13 mouse cellular contexts compared by ENCODE assay signal in genomic region chr6:5447546-5447945, GRCm38 (mm10). TPM values are rescaled to one million over a fixed set of nuclear protein-coding genes. Genes with fewer than 3 reads are reported as not detected.
A peak's percentile ranks its signal among the peaks of the same experiment; 100 is the strongest.
DNase-seq lines count a peak whose midpoint lies in the region; ATAC-seq and TF ChIP-seq lines count a peak whose summit lies in the region.
"Had no signal": no experiment of that assay in that cellular context is flagged by ENCODE, and none has a peak within 500 bp of the region (broad histone marks: within the 10 kb centered on the region; RNA-seq: fewer than 3 reads in every experiment).

No protein-coding gene starts in this region.

- no peak overlapping the region for H3K27ac ChIP-seq in neural tube, embryonic 11.5 days (ENCODE audit: low read depth, low read length)
- H3K27ac ChIP-seq in forebrain, postnatal 0 days (ENCODE audit: low read depth, low read length): no peak overlapping the region
- H3K27ac ChIP-seq in midbrain, embryonic 14.5 days (replicated peaks; ENCODE audit: low read depth, low read length): 0 out of 2 replicates have a peak overlapping the region, but pooled peaks have one; percentile 13
- H3K27ac ChIP-seq: limb, embryonic 13.5 days had no signal

- peak; percentile 14 for DNase-seq in neural tube, embryonic 11.5 days (ENCODE audit: low spot score)
- DNase-seq in neural tube, embryonic 10.5 days (ENCODE audit: extremely low spot score, low spot score): no peak
- DNase-seq in embryo, embryonic 10.5 days (ENCODE audit: low spot score): peak; percentile 34
- peak; percentile 16 for DNase-seq in forebrain, postnatal 0 days
- peak; percentile 53 for DNase-seq in midbrain, embryonic 14.5 days
- no peak for DNase-seq in gastrocnemius, postnatal 25 days
- DNase-seq in urinary bladder, postnatal 25 days (ENCODE audit: low spot score): no peak
- DNase-seq in kidney, postnatal 36 days: no peak
- DNase-seq: adrenal gland, postnatal 14 days; heart, postnatal 14 days; kidney, postnatal 14 days had no signal

- no peaks in the 10 kb centered on the region for H3K27me3 ChIP-seq in neural tube, embryonic 11.5 days (ENCODE audit: control insufficient read depth, insufficient read depth, low read length)
- no peaks in the 10 kb centered on the region for H3K27me3 ChIP-seq in forebrain, postnatal 0 days (ENCODE audit: insufficient read depth, low read length)
- H3K27me3 ChIP-seq in midbrain, embryonic 14.5 days (ENCODE audit: control insufficient read depth, insufficient read depth, low read length): no peaks in the 10 kb centered on the region
- H3K27me3 ChIP-seq: limb, embryonic 13.5 days had no signal

- no peaks in the 10 kb centered on the region for H3K4me1 ChIP-seq in neural tube, embryonic 11.5 days (ENCODE audit: control insufficient read depth, insufficient read depth, low read length)
- H3K4me1 ChIP-seq in forebrain, postnatal 0 days (ENCODE audit: insufficient read depth): peaks cover 4% of the 10 kb centered on the region; the same call in 1 of the 2 replicates
- H3K4me1 ChIP-seq in midbrain, embryonic 14.5 days (ENCODE audit: control insufficient read depth, insufficient read depth, low read length): 0 out of 2 replicates have a peak, but pooled peaks cover 8% of the 10 kb centered on the region

- no peak overlapping the region for H3K4me2 ChIP-seq in neural tube, embryonic 11.5 days (ENCODE audit: low read depth)
- H3K4me2 ChIP-seq in forebrain, postnatal 0 days (ENCODE audit: low read depth): no peak overlapping the region
- no peak overlapping the region for H3K4me2 ChIP-seq in midbrain, embryonic 14.5 days (ENCODE audit: low read length)
- H3K4me2 ChIP-seq: limb, embryonic 13.5 days had no signal

- no peak for TF ChIP-seq CTCF in forebrain, postnatal 0 days (IDR thresholded peaks at IDR 0.05; ENCODE audit: low read depth)

- no peak overlapping the region for H3K4me3 ChIP-seq in neural tube, embryonic 11.5 days (ENCODE audit: low read depth, low read length)
- no peak overlapping the region for H3K4me3 ChIP-seq in forebrain, postnatal 0 days (ENCODE audit: low read depth, low read length)
- no peak overlapping the region for H3K4me3 ChIP-seq in midbrain, embryonic 14.5 days (replicated peaks; ENCODE audit: low read depth, low read length)
- H3K4me3 ChIP-seq: limb, embryonic 13.5 days had no signal

- no peaks in the 10 kb centered on the region for H3K36me3 ChIP-seq in neural tube, embryonic 11.5 days (ENCODE audit: control insufficient read depth, insufficient read depth, low read length)
- H3K36me3 ChIP-seq in forebrain, postnatal 0 days (ENCODE audit: insufficient read depth): no peaks in the 10 kb centered on the region
- H3K36me3 ChIP-seq in midbrain, embryonic 14.5 days (ENCODE audit: control insufficient read depth, insufficient read depth, low read length): no peaks in the 10 kb centered on the region
- H3K36me3 ChIP-seq: limb, embryonic 13.5 days had no signal

- no peak; the same call in 1 of the 2 replicates for ATAC-seq in neural tube, embryonic 11.5 days (ENCODE audit: insufficient read depth, low FRiP score, low TSS enrichment)
- peak; percentile 73 for ATAC-seq in forebrain, postnatal 0 days
- peak; percentile 74; the same call in 1 of the 2 replicates for ATAC-seq in midbrain, embryonic 14.5 days (ENCODE audit: low FRiP score, low TSS enrichment)
- ATAC-seq: lung, postnatal 0 days had no signal

- WGBS in neural tube, embryonic 11.5 days: 61% methylated on average over 6 of the region's 6 CpGs
- WGBS in forebrain, postnatal 0 days: 14% methylated on average over 6 of the region's 6 CpGs
- WGBS in midbrain, embryonic 14.5 days: 5% methylated on average over 6 of the region's 6 CpGs

- no peak overlapping the region for H3K9ac ChIP-seq in neural tube, embryonic 11.5 days (ENCODE audit: low read length)
- H3K9ac ChIP-seq in forebrain, postnatal 0 days: no peak overlapping the region
- H3K9ac ChIP-seq in midbrain, embryonic 14.5 days (replicated peaks; ENCODE audit: low read length): no peak overlapping the region
- H3K9ac ChIP-seq: limb, embryonic 13.5 days had no signal

- H3K9me3 ChIP-seq in neural tube, embryonic 11.5 days (ENCODE audit: control insufficient read depth, low read length): no peaks in the 10 kb centered on the region
- no peaks in the 10 kb centered on the region for H3K9me3 ChIP-seq in forebrain, postnatal 0 days (ENCODE audit: low read length)
- no peaks in the 10 kb centered on the region for H3K9me3 ChIP-seq in midbrain, embryonic 14.5 days (ENCODE audit: control insufficient read depth, low read length)
- H3K9me3 ChIP-seq: limb, embryonic 13.5 days had no signal

RNA-seq across cellular contexts. Expression of gene Pdk4, which starts 48.6 kb away (rescaled TPM):
- polyA plus RNA-seq in neural tube, embryonic 11.5 days (2014; fragmentation: Nextera tagmentation; extraction: Ambion mirVana): 0.62 and 1.3 TPM in 2 replicates
- total RNA-seq in forebrain, postnatal 0 days (2014; rRNA removed): 1.8 and 3.2 TPM in 2 replicates
- 2.0 and 3.0 TPM in 2 replicates for polyA plus RNA-seq in forebrain, postnatal 0 days (2015; fragmentation: Nextera tagmentation; extraction: Ambion mirVana)
- 0.59 and 1.6 TPM in 2 replicates for polyA plus RNA-seq in midbrain, embryonic 14.5 days (2014; fragmentation: Nextera tagmentation; extraction: Ambion mirVana)
- total RNA-seq in gastrocnemius, postnatal 25 days (2021): 1,000 to 10,000 TPM; 1,129 to 1,477 TPM

Comparison
In these comparisons a context has a peak if more than half of its experiments do, and no peak if none do; other contexts are left out.
1. DNase-seq: peak in neural tube, embryonic 11.5 days (single experiment), embryo, embryonic 10.5 days (single experiment), forebrain, postnatal 0 days (single experiment) and midbrain, embryonic 14.5 days (single experiment); none in neural tube, embryonic 10.5 days (single experiment), gastrocnemius, postnatal 25 days (single experiment), urinary bladder, postnatal 25 days (single experiment) and kidney, postnatal 36 days (0 of 2).